Mouse (Mus musculus) spleen, adult 2 months (tissue): Measurements from ENCODE around the gene Zfp738.
"Not testable (repeated sequence)": the region's sequence is repeated elsewhere in the genome, so short reads cannot be mapped to it uniquely, and the experiment has no call there.

Experiments used
- CTCF ChIP-seq: fragments of 200-500 bp; IDR thresholded peaks from 2 replicates; pipeline ENCODE4 v1.5.1; 2011; ENCODE audit warnings: mild to moderate bottlenecking, inconsistent platforms; ENCODE audit not compliant: insufficient read depth, insufficient read length, insufficient replicate concordance; ENCODE audit errors: extremely low read depth
- POLR2A ChIP-seq: fragments of 200-500 bp; IDR thresholded peaks from 2 replicates; pipeline ENCODE4 v1.6.1; 2011; ENCODE audit warnings: low read depth, low read length, inconsistent platforms

DNA sequence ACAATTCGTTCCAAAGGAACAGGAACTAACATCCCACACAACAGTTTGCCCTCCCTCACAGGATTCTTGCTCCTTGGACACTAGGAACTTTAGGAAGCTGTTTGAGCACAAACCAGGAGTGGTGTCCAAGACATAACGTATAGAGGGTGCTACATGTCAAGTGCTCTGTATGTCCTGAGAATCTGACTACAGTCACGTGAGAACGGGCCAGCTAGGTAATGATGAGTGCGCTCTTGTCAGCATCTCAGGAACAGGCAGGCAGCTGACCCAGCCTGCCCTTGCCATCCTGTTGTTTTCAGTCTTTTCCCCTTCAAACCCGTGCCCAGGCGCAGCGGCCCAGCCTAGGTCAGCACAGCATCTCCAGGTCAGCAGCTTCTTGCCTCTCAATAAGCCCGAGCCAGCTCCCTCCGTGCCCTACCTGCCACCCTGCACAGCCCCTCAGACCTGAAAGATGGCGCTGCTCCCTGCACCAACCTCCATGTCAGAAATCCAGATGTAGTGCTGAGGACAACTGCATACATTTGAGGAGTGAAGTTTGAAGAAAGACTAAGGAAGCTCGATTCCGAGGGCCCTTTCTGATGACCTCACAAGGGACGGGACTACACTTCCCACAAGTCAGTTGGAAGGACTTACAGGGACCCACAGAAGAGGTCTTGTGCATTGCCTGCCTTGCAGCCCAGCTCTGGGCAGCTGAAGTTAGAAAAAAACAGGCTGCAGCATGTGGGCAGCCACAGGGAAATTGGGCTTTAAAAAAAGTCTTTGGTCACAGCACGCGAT, 3.7 kb downstream of the Zfp738 start:
- not testable (repeated sequence) for TF ChIP-seq CTCF
- peak; percentile 34; the same call in 1 of the 2 replicates for TF ChIP-seq POLR2A
